Mouse (Mus musculus): ENCODE results near the gene Crhr2.

DNA sequence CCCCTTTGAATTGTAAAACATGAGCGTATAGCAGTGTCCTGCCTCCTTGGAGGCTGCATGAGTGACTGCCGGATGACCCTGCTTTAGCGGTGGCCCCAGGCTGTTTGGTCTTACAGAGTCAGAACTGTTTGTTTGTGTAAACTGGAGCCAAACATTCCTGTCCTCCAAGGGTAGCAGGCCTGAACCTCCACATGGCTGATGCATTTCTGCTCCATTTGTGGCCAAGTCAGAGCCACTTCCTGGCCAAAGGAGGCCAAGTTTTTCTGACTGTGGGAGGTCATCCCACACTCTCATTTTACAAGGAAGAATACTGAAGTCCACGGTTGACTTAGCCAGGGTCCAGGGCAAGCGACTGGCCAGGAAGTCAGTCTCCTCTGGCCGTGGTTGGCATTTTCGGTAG is 46.7 kb upstream of the Crhr2 start:
- TF ChIP-seq GATA1 (IDR thresholded peaks at IDR 0.05; ENCODE audit: borderline replicate concordance, low read length) (no peak), FLI1 (IDR thresholded peaks at IDR 0.05; ENCODE audit: low read length) (no peak)
